Mouse (Mus musculus) cerebellum, adult 2 months (tissue): ENCODE results near the gene Zbtb38. TPM values are rescaled to one million over a fixed set of nuclear protein-coding genes. Genes with fewer than 3 reads are reported as not detected.
A peak's percentile ranks its signal among the peaks of the same experiment; 100 is the strongest.

ENCODE experiments used
- DNase-seq, 2 experiments: peaks; one replicate each; pipeline ENCODE4 v3.0.0; 2021
- H3K27ac ChIP-seq: fragments of 200-500 bp; 2 replicates; pipeline ENCODE4 v1.5.1; 2012; ENCODE audit warnings: low read length, control low read depth, inconsistent platforms; ENCODE audit not compliant: insufficient read depth
- H3K27me3 ChIP-seq: fragments of 200-500 bp; 2 replicates; pipeline ENCODE4 v1.6.1; 2012; ENCODE audit warnings: inconsistent platforms, mild to moderate bottlenecking, low read length, moderate library complexity; ENCODE audit not compliant: control insufficient read depth, insufficient read depth
- H3K4me1 ChIP-seq: fragments of 200-500 bp; 2 replicates; pipeline ENCODE4 v1.6.1; 2011; ENCODE audit warnings: low read length; ENCODE audit not compliant: control insufficient read depth, insufficient read depth
- H3K4me3 ChIP-seq: fragments of 200-500 bp; replicated peaks from 2 replicates; pipeline ENCODE3; 2011; ENCODE audit warnings: mild to moderate bottlenecking, low read depth, low read length, control low read depth; ENCODE audit not compliant: insufficient read depth
- CTCF ChIP-seq: fragments of 200-500 bp; IDR thresholded peaks from 2 replicates; pipeline ENCODE4 v1.5.1; 2011; ENCODE audit warnings: low read depth, mild to moderate bottlenecking, control low read depth, low read length, moderate library complexity, borderline replicate concordance; ENCODE audit not compliant: insufficient read depth
- POLR2A ChIP-seq: fragments of 200-500 bp; IDR thresholded peaks from 2 replicates; pipeline ENCODE4 v1.6.1; 2011; ENCODE audit warnings: low read length, control low read depth, borderline replicate concordance; ENCODE audit not compliant: insufficient read depth
- WGBS: fragments of 180-500 bp; shearing (Covaris S2); methylation state at CpG from one replicate; pipeline ENCODE4 v1.1.7; 2018; 5-methylcytosine and 5-hydroxymethylcytosine counted together
- polyA plus RNA-seq: library from polyadenylated mRNA; depleted of rRNA; stranded (reverse); fragments of >200 nt; gene quantifications from 2 replicates; pipeline ENCODE4 v1.2.3, GENCODE M21; 2012

Gene Zbtb38
- polyA plus RNA-seq, 1 experiment: 19.2 TPM

GRCm38 (mm10) chr9:96675763-96676640 is 76.6 kb downstream of the Zbtb38 start:
- no peaks in the 10 kb centered on the region for H3K27me3 ChIP-seq
- 90% methylated on average over 8 of the region's 8 CpGs for WGBS

GRCm38 (mm10) chr9:96675071-96675762 is 77.4 kb downstream of the Zbtb38 start:
- Histone ChIP-seq H3K27ac (no peak overlapping the region), H3K27me3 (no peaks in the 10 kb centered on the region), H3K4me1 (no peaks in the 10 kb centered on the region), H3K4me3 (no peak overlapping the region)
- DNase-seq: peak; percentile 60 to 72
- 38% methylated on average over 5 of the region's 5 CpGs for WGBS
- peak; percentile 81 for TF ChIP-seq CTCF
- no peak for TF ChIP-seq POLR2A

More at GRCm38 (mm10) chr9:96675763-96676640, 76.6 kb downstream of the Zbtb38 start:
- Histone ChIP-seq H3K27ac (no peak overlapping the region), H3K4me1 (no peaks in the 10 kb centered on the region), H3K4me3 (no peak overlapping the region)
- TF ChIP-seq CTCF (no peak), POLR2A (no peak)
- DNase-seq: peak in 1 of 2 experiments; percentile 2

- WGBS: 88% methylated on average over 8 of the region's 8 CpGs
- TF ChIP-seq POLR2A: no peak
- no peak for TF ChIP-seq CTCF
- Histone ChIP-seq H3K27ac (no peak overlapping the region), H3K27me3 (no peaks in the 10 kb centered on the region), H3K4me3 (no peak overlapping the region), H3K4me1 (no peaks in the 10 kb centered on the region)
- DNase-seq: peak in 1 of 2 experiments; percentile 2
Observed at GRCm38 (mm10) chr9:96674301-96674700, 78.3 kb downstream of the Zbtb38 start.

DNA sequence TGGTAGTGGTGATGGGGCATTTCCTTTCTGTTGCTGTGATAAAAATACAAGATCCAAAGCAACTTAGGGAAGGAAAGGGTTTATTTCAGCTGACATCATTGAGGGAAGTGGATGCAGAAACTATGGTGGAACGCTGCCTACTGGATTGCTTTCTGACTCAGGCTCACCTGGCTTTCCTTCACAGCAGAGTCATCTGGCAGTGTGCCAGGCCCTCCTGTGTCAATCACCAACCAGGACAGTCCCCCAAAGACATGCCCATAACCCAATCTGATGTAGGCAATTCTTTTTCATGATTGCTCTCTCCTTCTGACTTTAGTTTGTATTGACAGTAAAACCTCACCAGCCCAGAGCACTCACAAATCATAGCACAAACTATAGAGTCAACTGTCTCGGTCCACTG is 80.2 kb downstream of the Zbtb38 start:
- no peaks in the 10 kb centered on the region for H3K4me1 ChIP-seq
- no peak overlapping the region for H3K27ac ChIP-seq
- 89% methylated on average over 2 of the region's 2 CpGs for WGBS
- no peak for TF ChIP-seq POLR2A
- no peak for TF ChIP-seq CTCF
- no peak overlapping the region for H3K4me3 ChIP-seq
- peak in 1 of 2 experiments; percentile 8 for DNase-seq
- H3K27me3 ChIP-seq: no peaks in the 10 kb centered on the region

- Histone ChIP-seq H3K27me3 (no peaks in the 10 kb centered on the region), H3K4me3 (no peak overlapping the region), H3K4me1 (no peaks in the 10 kb centered on the region), H3K27ac (no peak overlapping the region)
- TF ChIP-seq POLR2A (no peak), CTCF (no peak)
- WGBS: 95% methylated on average over 12 of the region's 12 CpGs
- DNase-seq: peak in 1 of 2 experiments; percentile 9
Observed at GRCm38 (mm10) chr9:96671249-96671648, 81.4 kb downstream of the Zbtb38 start.

GRCm38 (mm10) chr9:96669877-96670276 is 82.8 kb downstream of the Zbtb38 start:
- DNase-seq: peak; percentile 96 to 97
- TF ChIP-seq POLR2A (peak; percentile 87; the same call in 1 of the 2 replicates), CTCF (peak; percentile 93)
- H3K27ac ChIP-seq: peak overlapping the region; percentile 14; the same call in 1 of the 2 replicates
- WGBS: 1% methylated on average over 15 of the region's 15 CpGs
- no peaks in the 10 kb centered on the region for H3K27me3 ChIP-seq
- H3K4me3 ChIP-seq: peak overlapping the region; percentile 57
- no peaks in the 10 kb centered on the region for H3K4me1 ChIP-seq

DNA sequence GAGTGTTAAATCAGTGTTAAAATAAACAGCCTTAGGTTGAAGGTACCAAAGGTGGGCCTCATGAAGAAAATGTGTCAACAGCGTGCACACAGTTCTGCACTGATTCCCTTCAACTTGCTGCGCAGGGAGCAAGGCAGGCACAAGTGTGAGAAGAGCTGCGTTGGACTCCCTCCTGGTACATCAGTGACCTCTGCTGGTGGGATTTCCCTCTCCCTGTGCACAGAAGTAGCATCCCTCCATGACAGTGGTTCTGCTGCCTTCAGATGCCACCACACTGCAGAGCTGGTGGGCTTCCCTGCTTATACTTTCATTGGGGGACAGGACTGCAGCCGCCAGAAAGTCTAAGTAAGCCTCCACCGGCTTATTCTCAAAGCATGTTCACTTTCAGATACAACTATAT is 84.0 kb downstream of the Zbtb38 start:
- Histone ChIP-seq H3K4me1 (no peaks in the 10 kb centered on the region), H3K27ac (no peak overlapping the region), H3K4me3 (no peak overlapping the region), H3K27me3 (no peaks in the 10 kb centered on the region)
- peak; percentile 75 for DNase-seq
- 52% methylated on average over 5 of the region's 5 CpGs for WGBS
- TF ChIP-seq CTCF: peak; percentile 93
- TF ChIP-seq POLR2A: no peak
